Mouse (Mus musculus): ENCODE data around the gene Kcnmb4. TPM values are rescaled to one million over a fixed set of nuclear protein-coding genes. Genes with fewer than 3 reads are reported as not detected.

The Kcnmb4 gene
- total RNA-seq, 2 experiments from 2014 or later, result not detected

GRCm38 (mm10) chr10:116402742-116403425 is 70.8 kb downstream of the Kcnmb4 start:
- no peak for DNase-seq (ENCODE audit: low spot score)

- DNase-seq (ENCODE audit: low spot score), result no peak
These were observed 75.7 kb downstream of the Kcnmb4 start for GRCm38 (mm10) chr10:116397973-116398372.

GRCm38 (mm10) chr10:116397573-116397972 is 76.1 kb downstream of the Kcnmb4 start:
- DNase-seq (ENCODE audit: low spot score), result no peak

DNA sequence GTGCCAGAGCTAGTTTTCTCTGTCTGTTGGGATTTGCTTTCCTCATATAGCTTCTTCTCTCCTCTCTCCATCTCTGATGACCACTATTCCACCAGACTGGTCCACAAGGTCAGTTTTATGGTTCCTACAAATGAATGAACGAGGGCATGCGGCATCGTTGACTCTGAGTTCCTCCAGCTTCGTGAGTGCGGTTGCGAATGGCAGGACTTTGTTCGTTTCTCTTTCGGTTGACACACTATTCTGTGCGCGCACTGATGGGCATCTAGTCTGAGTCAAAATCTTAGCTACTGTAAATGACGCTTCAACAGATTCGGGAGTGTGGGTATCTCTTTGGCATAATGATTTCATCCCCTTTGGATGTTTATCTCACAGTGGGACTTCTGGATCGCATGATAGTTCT is 76.7 kb downstream of the Kcnmb4 start:
- DNase-seq (ENCODE audit: low spot score), result no peak

DNA sequence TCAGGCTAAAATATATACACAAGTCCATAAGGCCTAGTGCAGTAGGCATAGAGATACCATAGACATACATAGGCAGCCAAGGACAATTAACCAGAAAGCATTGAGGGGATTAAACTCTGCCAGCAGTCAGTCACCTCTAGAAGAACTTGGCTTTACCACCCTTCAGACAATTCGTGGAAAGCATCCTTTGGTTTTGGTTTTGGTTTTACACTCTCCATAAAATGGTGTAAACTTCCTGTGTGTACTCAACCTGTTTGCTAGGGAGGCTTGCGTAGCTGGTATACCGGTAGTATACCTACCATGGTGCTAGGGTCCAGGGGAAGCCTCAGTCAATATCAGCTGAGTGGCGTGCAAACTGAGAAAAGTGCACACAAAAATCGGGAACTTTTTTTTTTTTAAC is 77.4 kb downstream of the Kcnmb4 start:
- DNase-seq (ENCODE audit: low spot score), result no peak

DNA sequence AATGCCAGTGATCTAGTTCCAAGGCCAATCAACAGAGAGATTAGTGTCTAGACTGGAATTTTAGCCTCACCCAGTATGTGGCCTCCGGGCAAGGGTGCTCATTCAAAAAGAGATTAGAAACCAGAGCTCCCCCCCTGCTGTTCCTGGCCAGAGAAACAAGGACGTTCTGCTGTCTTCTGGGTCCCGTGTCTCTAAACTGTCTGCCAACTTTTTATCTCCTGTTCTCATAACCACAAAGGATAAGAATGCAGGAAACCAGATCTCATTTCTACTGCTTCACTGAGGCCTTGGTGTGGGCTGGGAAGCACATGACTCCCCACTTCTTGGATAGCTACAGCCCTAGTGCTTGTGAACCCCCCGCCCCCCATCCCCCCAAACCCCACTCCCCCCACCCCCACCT is 79.1 kb downstream of the Kcnmb4 start:
- no peak for DNase-seq (ENCODE audit: low spot score)

DNA sequence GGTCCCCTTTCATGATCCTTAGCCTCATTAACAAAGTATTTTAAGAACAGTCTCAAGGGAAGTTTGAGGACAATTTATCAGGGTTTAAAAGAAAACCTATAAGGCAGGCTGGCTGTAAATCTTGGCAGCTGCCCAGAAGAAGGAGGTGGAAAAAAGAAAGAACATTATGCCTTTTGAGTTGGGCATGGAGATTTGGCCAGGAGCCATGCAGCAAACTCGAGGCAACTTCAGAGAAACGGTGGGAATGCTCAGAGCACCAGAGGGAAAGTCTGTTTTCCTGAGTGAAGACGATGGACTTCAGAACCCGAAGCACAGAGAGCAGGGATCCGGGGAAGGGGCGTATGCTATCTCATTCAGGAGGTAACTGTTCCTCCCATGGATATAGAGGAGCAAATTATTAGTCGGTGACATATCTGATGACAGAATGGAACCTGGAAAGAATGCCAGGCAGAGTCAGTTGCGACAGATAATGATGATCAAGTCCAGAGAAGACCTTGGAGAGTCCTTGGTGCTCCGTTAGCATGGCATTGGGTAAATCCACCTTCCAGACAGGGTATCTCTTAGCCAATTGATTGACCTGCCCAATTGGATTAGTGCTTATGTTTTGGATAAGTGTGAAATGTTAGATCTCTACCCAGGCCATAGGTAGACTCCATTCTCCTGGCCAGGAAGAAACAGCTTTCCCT is 79.7 kb downstream of the Kcnmb4 start:
- DNase-seq (ENCODE audit: low spot score), result no peak

DNA sequence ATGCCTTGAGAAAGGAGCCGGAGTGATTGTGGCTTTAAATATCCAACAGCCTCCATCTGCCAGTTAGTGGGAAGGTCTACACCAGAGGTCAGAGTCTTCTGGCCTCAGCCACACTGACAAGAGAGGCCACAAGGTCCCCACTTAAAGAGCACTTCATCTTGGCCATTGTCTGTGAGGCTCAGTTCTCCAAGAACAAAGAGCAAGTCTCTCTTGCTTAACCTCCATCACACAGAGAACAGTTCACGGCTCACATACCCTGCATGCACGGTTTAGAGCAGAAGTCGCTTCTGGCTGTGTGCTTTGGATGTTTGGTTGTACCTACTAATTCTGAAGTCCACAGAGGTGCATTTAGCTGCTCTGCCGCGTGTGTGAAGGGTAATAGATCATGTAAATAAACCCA is 84.8 kb downstream of the Kcnmb4 start:
- no peak for DNase-seq (ENCODE audit: low spot score)

DNA sequence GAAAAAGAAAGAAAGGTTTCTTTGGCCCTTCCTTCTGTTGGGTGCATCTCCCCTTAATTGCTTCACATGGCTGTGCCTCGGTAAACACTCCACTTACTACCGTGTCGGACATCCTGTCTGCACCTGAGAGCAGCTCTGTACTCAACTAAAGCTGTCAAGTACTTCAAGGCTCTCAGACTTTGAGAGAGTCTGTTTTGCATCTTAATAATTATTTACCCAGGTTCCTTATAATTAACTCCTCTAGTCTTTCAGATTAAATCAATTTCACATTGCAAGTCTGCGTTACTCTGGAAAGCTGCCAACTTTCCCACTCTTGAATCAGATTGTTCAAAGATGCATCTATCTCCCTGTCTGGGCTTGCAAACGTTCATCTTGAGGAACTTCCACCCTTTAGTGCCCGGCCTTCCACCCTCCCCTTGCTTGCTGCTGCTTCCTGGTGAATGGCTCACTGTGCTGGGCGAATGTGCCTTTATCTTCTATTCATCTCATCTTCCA is 87.2 kb downstream of the Kcnmb4 start:
- no peak for DNase-seq (ENCODE audit: low spot score)

GRCm38 (mm10) chr10:116384401-116384800 is 89.3 kb downstream of the Kcnmb4 start:
- no peak for DNase-seq (ENCODE audit: low spot score)

DNA sequence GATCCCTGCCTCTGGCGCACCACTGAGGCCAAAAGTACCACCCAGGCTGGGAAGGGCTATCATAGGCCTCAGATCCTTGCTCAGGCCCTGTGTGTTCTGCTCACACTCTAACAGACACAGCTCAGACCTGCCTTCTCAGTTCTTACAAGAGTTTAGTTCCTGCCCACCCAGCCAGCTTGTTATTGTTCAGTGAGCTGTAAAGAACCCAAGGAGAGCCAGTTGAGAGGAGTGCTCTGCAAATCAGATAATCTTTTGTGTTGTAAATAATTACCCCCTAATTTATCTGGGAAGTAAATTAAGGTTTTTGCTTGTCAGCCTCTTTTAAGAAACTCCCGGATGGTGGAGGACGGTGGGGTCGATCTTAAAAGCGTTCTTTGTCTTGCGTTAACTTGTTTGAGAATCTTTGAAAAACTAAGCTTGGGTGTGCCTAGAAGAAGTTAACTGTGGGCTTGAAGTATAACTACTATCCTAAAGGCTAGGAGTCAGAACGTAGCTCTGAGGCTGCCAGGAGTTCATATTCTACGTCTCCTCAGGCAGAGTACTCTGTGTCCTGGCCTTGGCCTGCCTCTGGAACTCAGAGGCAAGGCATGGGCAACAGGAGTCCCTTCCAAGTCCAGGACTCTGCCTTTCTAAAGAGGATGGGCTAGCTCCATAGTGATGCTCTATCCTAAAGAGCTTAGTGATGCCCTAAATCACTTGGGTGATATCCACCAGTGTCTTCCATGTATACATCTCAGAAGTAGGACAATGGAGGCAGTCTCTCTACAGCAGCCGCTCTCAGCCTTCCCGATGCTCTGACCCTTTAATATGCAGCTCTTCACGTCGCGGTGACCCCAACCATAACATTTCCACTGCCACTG is 90.6 kb downstream of the Kcnmb4 start:
- DNase-seq (ENCODE audit: low spot score), result no peak

GRCm38 (mm10) chr10:116376853-116377252 is 96.8 kb downstream of the Kcnmb4 start:
- no peak for DNase-seq (ENCODE audit: low spot score)

DNA sequence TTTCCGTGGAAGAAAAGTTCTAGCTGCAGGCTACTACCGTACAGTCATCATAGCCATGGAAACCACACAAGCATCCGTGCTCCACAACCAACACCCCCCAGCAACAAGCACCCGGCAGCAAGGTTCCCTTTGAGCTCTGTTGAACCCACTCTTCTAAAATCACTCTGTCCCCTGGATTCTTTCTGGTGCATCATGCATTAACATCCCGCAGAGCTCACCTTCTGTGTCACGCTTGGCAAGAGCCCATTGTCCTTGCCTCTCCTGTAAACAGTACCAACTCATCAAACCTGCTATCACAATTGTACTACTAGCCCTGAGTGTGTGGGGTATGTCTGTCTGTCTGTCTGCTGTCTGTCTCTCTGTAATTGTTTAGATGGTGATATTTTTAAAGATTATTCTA is 99.6 kb downstream of the Kcnmb4 start:
- no peak for DNase-seq (ENCODE audit: low spot score)

- DNase-seq (ENCODE audit: low spot score), result no peak
These were observed 102.5 kb downstream of the Kcnmb4 start for GRCm38 (mm10) chr10:116370991-116371725.

Other genes starting within 250 kb of the Kcnmb4 start
- gene Ptprb, start 198.4 kb downstream of the Kcnmb4 start, total RNA-seq (2021), result 10 to 100 TPM; 21.1 to 24.0 TPM
- gene Cnot2, start 107.6 kb upstream of the Kcnmb4 start, total RNA-seq (2021), result 10 to 100 TPM; 31.2 to 33.9 TPM